Mouse (Mus musculus): ENCODE measurements at regions not wholly inside any gene's neighbourhood (a gene's known extent, or its start where the extent isn't known, plus 50 kb on each side); places are given as distances from the start of the nearest gene placed in this dataset.
A peak's percentile ranks its signal among the peaks of the same experiment; 100 is the strongest.

- DNase-seq, result no peak
These were observed 160.1 kb upstream of the Cttnbp2 start for GRCm38 (mm10) chr6:18674584-18675250.

GRCm38 (mm10) chr6:18677131-18677530 is 162.5 kb upstream of the Cttnbp2 start:
- DNase-seq, result no peak

DNA sequence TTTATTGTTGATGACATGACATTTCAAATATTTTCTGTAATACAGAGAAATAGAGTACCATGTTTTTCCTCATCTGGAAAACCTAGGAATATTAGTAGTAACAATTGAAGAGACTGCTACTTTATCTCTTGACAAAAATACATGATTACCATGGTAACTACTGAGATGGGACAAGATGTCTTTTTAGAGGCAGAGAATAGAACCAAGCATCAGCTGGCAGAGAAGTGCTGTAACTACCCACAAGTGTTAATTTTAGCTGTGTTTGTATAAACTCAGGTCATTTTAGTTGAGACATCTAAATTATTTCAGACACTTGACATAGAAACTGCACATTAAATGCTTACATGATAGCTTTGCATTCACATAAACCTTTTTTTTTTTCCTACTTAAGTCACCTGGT is 166.1 kb upstream of the Cttnbp2 start:
- no peak for DNase-seq

DNA sequence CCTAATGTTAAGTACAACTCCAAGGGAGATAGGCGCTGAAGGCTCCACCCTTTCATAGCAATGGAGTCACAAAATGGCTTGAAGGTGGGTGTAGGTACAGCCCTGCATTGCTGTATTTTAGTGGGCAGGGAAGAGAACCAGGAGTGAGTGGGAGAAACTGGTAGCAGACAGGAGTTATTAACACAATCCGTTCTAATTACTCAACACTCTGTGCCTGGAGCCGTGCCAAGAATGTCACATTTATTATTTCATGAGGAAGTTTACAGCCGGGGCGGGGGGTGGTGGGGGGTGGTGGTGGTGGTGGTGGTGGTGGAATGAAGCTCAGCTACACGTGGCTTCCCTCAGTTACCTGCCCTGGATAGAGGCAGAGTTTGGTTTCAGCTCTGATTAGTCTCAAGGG is 166.3 kb upstream of the Lsm8 start:
- DNase-seq, result no peak

GRCm38 (mm10) chr6:18688652-18689348 is 159.6 kb upstream of the Lsm8 start:
- no peak for DNase-seq

DNA sequence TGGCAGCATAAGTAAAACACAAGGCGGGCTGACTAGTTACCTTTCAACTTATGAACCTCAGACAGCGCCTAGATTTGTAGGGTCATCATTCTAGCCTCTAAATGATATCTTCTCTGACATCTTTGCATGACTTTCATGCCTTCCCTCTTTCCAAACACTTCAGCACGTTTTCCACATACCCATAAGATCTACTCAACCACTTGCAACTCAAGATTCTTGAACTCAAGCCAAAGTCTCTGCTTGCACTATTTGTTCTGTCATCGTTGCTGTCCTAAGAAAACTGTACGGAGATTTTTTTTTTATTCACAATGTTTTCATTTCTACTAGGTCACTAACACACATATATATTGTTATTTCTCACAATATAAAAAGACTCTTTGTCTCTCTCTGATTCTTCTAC is 150.8 kb upstream of the Lsm8 start:
- no peak for DNase-seq

DNA sequence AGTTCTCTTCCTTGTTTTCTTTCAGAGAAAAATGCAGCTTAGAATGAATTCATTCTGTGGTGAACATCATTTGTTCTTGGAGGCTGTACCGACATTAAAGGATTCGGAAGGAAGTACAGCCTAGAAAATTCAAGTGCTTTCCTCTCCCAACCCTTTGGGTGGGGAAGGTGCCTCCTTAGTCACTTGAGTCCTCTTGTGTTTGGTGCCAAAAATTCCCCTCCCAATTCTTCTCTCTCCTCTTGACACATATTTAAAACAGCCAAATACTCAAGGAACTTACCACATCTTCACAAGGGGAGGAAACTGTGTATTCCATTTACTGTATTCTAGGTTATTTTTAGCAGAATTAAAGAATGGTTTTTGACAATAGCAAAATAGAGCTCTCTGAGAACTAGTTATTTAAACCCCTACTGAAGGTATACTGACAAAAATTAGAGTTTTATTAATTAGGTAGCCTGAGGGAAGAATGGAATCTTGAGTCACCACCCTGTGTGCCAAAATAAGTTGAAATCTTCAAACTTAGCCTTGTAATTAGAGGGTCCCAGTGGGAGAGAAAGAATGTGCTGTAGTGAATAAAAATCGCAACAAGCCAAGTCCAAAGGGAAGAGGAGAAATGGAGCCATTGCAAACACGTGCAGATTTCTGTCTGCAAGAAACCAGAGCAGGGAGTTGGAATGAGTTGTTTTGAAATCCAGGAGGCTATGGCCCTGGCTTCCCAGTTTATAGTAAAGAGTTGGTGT is 149.2 kb upstream of the Lsm8 start:
- peak; percentile 19 for DNase-seq

GRCm38 (mm10) chr6:18699729-18700386 is 148.5 kb upstream of the Lsm8 start:
- DNase-seq, result no peak

DNA sequence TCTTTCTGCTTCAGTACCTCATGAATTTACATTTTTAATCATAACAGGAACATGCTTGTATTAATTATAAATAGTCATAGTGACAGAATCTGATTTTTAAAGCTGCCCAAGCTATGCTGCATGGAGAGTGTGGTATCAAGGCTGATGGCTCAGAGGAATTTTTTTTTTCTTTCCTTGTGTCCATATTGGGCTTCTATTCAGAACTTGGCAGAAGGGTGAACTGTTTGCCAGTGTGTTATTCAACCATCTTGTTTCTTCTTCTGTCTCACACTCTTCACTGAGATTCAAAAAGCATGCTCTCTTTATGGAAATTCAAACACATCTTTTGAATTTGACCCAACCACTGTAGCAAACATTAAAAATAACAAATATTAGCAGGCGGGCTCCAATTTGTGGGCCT is 137.6 kb upstream of the Lsm8 start:
- no peak for DNase-seq

DNA sequence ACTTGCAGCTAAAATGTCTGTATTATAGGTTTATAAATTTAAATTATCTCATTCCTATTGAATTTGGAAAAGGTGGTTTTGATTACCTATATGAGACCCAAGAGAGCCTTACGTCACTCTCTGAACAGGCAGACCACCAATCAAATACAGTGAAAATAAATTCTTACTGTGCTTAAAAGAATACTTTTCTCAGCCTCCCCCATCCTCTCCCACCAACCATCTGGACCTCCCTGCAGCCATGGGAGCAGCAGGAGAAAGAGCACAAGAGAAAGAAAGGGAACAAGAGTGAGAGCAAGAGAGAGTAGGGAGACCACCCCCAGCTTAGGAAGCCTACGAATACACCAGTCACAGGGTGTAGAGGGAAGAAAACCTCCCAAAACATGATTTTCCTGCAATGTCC is 99.5 kb upstream of the Lsm8 start:
- DNase-seq, result no peak

DNA sequence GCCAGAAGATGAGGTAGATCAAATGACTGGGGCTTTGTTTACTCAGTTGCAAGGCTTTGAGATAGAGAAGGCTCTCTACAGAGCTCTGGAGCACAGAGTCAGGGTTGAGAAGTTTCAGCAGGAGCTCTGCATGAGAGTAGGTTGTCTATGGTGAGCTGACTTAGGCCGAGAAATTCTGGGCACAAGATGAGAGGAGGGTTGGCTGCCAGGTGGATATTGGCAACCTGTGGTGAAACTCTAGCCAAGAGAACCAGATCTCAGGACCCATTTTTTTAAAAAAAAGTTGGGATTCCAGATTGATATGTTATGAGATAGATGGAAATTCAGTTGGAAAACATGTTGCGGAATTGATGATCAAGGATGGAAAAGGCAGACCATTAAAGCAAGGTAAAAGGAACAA is 83.8 kb upstream of the Lsm8 start:
- no peak for DNase-seq

DNA sequence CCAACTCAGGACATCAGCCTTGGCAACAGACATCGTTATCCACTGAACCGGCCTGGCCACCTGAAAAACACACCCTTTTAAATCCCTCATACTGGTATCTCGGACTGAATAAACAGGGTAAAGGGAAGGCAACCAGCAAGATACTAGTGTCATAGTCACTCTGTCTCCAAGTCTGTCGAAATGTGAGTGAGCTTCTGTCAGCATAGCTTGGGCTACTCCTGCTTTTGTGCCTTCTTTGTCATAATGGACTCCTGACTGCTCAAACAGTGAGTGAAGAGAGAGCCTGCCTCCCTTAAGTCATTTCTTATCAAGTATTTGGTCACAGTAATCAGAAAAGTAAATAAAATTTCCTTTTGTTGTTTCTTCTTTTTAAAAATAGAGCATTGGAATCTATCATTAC is 53.0 kb upstream of the Lsm8 start:
- DNase-seq, result no peak

DNA sequence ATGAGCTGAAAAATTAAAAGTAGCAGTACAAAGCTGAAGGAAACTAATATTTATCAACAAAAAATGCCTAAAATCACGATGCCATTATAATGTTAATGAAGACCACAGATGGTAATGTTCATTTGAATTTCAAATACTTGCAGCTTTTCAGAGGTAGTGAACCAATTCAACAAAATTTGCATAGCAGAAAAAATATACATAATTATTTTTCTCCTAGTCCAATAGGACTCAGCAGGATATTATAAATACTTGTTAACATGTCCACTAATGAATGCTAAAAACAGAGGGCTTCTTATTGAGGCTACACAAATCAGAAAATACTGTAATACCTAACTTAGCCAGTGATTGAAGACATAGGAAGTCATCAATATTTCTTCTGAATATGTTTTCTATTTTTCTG is 52.5 kb upstream of the Lsm8 start:
- no peak for DNase-seq

DNA sequence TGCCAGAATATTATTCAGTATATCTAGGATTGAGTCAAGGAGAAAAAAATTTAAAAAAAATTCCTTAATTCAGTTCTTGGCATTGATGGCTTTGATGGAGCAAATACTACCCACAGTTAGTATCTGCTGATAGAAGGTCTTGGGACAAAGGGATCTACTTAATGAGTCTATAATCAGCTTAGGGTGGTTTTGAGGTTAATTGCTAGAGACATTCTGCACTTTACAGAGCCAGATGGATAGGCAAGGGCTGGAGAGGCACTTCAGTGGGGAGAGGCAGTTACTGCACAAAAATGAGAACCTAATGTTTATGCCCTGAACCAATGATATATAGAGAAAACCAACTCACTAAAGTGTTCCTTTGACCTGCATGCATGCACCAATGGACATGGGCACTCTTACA is 51.8 kb upstream of the Lsm8 start:
- no peak for DNase-seq
